Mouse (Mus musculus): Measurements from ENCODE around the gene Acot9.

GRCm38 (mm10) chrX:155337905-155338721, 75.9 kb downstream of the Acot9 start:
- TF ChIP-seq CTCF (IDR thresholded peaks at IDR 0.05; ENCODE audit: control insufficient read depth, insufficient read depth, low read length) (no peak), POLR2A (IDR thresholded peaks at IDR 0.05; ENCODE audit: borderline replicate concordance, control insufficient read depth, low read depth, low read length) (peak; percentile 27; the same call in 1 of the 2 replicates)
